Mouse (Mus musculus) heart, embryonic 14.5 days (tissue): Measurements from ENCODE around the gene Rangap1. TPM values are rescaled to one million over a fixed set of nuclear protein-coding genes. Genes with fewer than 3 reads are reported as not detected.

Source experiments
- ATAC-seq: fragments of 200-750 bp; cut with Nextera tagmentation; 2 replicates; pipeline ENCODE4 v1.8.0; 2017; ENCODE audit warnings: low read depth, moderate TSS enrichment; ENCODE audit not compliant: insufficient number of reproducible peaks, insufficient read depth, low FRiP score
- H3K27ac ChIP-seq, 2 experiments: fragments of 200-500 bp in 1 of 2; fragments of 300-500 bp in 1 of 2; sonication (generic) in 1 of 2; replicated peaks in 1 of 2; 2 replicates each; pipeline ENCODE4 v1.5.1; 2012 to 2014; ENCODE audit warnings: low read depth in 2 of 2, low read length in 2 of 2, control low read depth in 1 of 2, mild to moderate bottlenecking in 1 of 2, mixed read lengths in 1 of 2; ENCODE audit not compliant: control insufficient read depth in 1 of 2, insufficient read depth in 1 of 2
- H3K27me3 ChIP-seq: fragments of 300-500 bp; sonication (generic); 2 replicates; pipeline ENCODE4 v1.6.1; 2014; ENCODE audit warnings: mild to moderate bottlenecking, low read length, control low read depth; ENCODE audit not compliant: control insufficient read depth, insufficient read depth
- H3K36me3 ChIP-seq: fragments of 300-500 bp; sonication (generic); 2 replicates; pipeline ENCODE4 v1.6.1; 2014; ENCODE audit warnings: mild to moderate bottlenecking, control low read depth, low read length, mixed read lengths; ENCODE audit not compliant: control insufficient read depth, insufficient read depth
- H3K4me1 ChIP-seq, 2 experiments: fragments of 200-500 bp in 1 of 2; fragments of 300-500 bp in 1 of 2; sonication (generic) in 1 of 2; 2 replicates each; pipeline ENCODE4 v1.6.1; 2012 to 2014; ENCODE audit warnings: low read length in 2 of 2, control low read depth in 1 of 2, mixed read lengths in 1 of 2; ENCODE audit not compliant: control insufficient read depth in 2 of 2, insufficient read depth in 2 of 2
- H3K4me2 ChIP-seq: fragments of 300-500 bp; sonication (generic); 2 replicates; pipeline ENCODE4 v1.6.1; 2014; ENCODE audit warnings: mild to moderate bottlenecking, low read length
- H3K4me3 ChIP-seq, 2 experiments: fragments of 200-500 bp in 1 of 2; fragments of 300-500 bp in 1 of 2; sonication (generic) in 1 of 2; 2 replicates each; pipeline ENCODE4 v1.5.1; 2012 to 2014; ENCODE audit warnings: low read length in 2 of 2, mild to moderate bottlenecking in 2 of 2, control low read depth in 1 of 2, low read depth in 1 of 2, moderate library complexity in 1 of 2; ENCODE audit not compliant: control insufficient read depth in 1 of 2, insufficient read depth in 1 of 2
- H3K9ac ChIP-seq: fragments of 300-500 bp; sonication (generic); 2 replicates; pipeline ENCODE4 v1.6.1; 2014; ENCODE audit warnings: mild to moderate bottlenecking, low read length
- H3K9me3 ChIP-seq: fragments of 300-500 bp; sonication (generic); 2 replicates; pipeline ENCODE4 v1.6.1; 2016; ENCODE audit warnings: low read length, control low read depth; ENCODE audit not compliant: control insufficient read depth
- WGBS: fragments of 180-500 bp; shearing (Covaris S2); extraction: QIAGEN DNeasy Blood & Tissue Kit; methylation state at CpG from one replicate; pipeline ENCODE4 v1.1.7; 2014; 5-methylcytosine and 5-hydroxymethylcytosine counted together
- polyA plus RNA-seq: library from polyadenylated mRNA; unstranded; fragments of >200 nt; fragmentation: Nextera tagmentation; extraction: Ambion mirVana; gene quantifications from 2 replicates; pipeline ENCODE4 v1.2.1, GENCODE M21; 2014

Rangap1 gene
- polyA plus RNA-seq, 1 experiment from 2014 or later: 75.3 TPM

DNA sequence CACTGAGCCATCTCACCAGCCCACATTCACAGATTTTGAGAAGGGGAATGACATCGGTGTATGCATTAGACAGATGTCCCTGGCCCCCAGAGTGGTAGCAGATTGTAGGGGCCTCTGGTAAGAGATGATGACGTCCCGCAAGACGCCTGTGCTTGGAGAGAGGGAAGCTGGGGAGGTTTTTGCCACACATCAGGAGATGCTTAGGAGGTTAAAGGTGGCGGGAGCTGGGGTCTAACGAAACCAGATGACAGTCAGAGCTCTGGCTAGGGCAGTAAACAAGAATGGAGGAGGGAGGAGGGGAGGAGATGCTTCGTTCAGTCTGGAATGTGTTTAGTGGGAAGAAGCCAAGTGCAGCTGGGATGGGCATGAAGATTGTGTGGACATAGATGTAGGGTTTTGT lies 16.1 kb upstream of the Rangap1 start:
- Histone ChIP-seq H3K27me3 (no peaks in the 10 kb centered on the region), H3K9me3 (no peaks in the 10 kb centered on the region), H3K4me2 (no peak overlapping the region), H3K4me3 (no peak overlapping the region), H3K36me3 (0 out of 2 replicates have a peak, but pooled peaks cover 6% of the 10 kb centered on the region), H3K27ac (no peak overlapping the region), H3K4me1 (peaks cover 0 to 11% of the 10 kb centered on the region in 2 experiments; a peak in 3 of 4 replicates), H3K9ac (no peak overlapping the region)
- ATAC-seq: no peak
- 89% methylated on average over 7 of the region's 7 CpGs for WGBS

GRCm38 (mm10) chr15:81760361-81761079 lies 15.2 kb upstream of the Rangap1 start:
- H3K9ac ChIP-seq: no peak overlapping the region
- H3K36me3 ChIP-seq: peaks cover 10% of the 10 kb centered on the region; the same call in 1 of the 2 replicates
- no peaks in the 10 kb centered on the region for H3K9me3 ChIP-seq
- 84% methylated on average over 5 of the region's 5 CpGs for WGBS
- no peak overlapping the region for H3K27ac ChIP-seq
- H3K4me1 ChIP-seq: peaks cover 0 to 11% of the 10 kb centered on the region in 2 experiments; a peak in 3 of 4 replicates
- no peaks in the 10 kb centered on the region for H3K27me3 ChIP-seq
- H3K4me2 ChIP-seq: no peak overlapping the region
- ATAC-seq: no peak
- no peak overlapping the region for H3K4me3 ChIP-seq

DNA sequence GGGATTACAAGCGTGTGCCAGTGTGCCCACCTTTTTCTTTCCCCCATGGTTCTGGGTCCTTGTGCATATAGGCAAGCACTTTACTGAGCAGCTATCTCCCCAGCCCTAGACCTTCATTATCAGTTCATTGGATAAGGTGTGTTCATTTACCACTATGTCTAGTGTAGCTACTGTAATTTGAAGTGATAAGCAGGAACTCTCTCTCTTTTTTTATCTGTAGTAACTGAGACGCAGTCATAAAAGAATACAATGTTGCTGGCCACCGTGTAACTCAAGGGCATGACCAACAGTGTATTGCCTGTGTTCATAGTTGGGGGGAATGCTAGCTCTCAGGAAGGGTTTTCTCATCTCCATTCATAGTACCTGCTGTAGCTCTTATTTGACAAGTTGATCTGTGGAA lies 14.2 kb upstream of the Rangap1 start:
- Histone ChIP-seq H3K36me3 (peaks cover 16% of the 10 kb centered on the region; the same call in 1 of the 2 replicates), H3K4me1 (peaks cover 0 to 11% of the 10 kb centered on the region in 2 experiments; a peak in 3 of 4 replicates), H3K9me3 (no peaks in the 10 kb centered on the region), H3K4me2 (no peak overlapping the region), H3K27ac (no peak overlapping the region), H3K27me3 (no peaks in the 10 kb centered on the region), H3K4me3 (no peak overlapping the region), H3K9ac (no peak overlapping the region)
- WGBS: 60% methylated on average over 3 of the region's 3 CpGs
- no peak for ATAC-seq

GRCm38 (mm10) chr15:81758701-81759100 lies 13.4 kb upstream of the Rangap1 start:
- 87% methylated on average over 5 of the region's 5 CpGs for WGBS
- ATAC-seq: no peak
- H3K4me1 ChIP-seq: peaks cover 0 to 11% of the 10 kb centered on the region in 2 experiments; a peak in 2 of 4 replicates

GRCm38 (mm10) chr15:81753669-81754068 lies 8.3 kb upstream of the Rangap1 start:
- Histone ChIP-seq H3K9me3 (no peaks in the 10 kb centered on the region), H3K4me1 (peaks cover 10 to 11% of the 10 kb centered on the region in 2 experiments)

More at GRCm38 (mm10) chr15:81758701-81759100, 13.4 kb upstream of the Rangap1 start:
- Histone ChIP-seq H3K9ac (no peak overlapping the region), H3K27ac (no peak overlapping the region), H3K9me3 (no peaks in the 10 kb centered on the region), H3K36me3 (peaks cover 16% of the 10 kb centered on the region; the same call in 1 of the 2 replicates), H3K4me2 (no peak overlapping the region), H3K27me3 (no peaks in the 10 kb centered on the region), H3K4me3 (no peak overlapping the region)

GRCm38 (mm10) chr15:81749742-81750141 lies 4.4 kb upstream of the Rangap1 start:
- WGBS: 20% methylated on average over 14 of the region's 14 CpGs
- Histone ChIP-seq H3K9ac (peak overlapping the region; percentile 17; the same call in 1 of the 2 replicates), H3K4me2 (peak overlapping the region; percentile 46)

More at GRCm38 (mm10) chr15:81753669-81754068, 8.3 kb upstream of the Rangap1 start:
- Histone ChIP-seq H3K4me3 (no peak overlapping the region), H3K27me3 (no peaks in the 10 kb centered on the region), H3K27ac (no peak overlapping the region), H3K4me2 (no peak overlapping the region), H3K36me3 (peaks cover 9% of the 10 kb centered on the region; the same call in 1 of the 2 replicates), H3K9ac (no peak overlapping the region)
- 92% methylated on average over 9 of the region's 9 CpGs for WGBS
- ATAC-seq: no peak

DNA sequence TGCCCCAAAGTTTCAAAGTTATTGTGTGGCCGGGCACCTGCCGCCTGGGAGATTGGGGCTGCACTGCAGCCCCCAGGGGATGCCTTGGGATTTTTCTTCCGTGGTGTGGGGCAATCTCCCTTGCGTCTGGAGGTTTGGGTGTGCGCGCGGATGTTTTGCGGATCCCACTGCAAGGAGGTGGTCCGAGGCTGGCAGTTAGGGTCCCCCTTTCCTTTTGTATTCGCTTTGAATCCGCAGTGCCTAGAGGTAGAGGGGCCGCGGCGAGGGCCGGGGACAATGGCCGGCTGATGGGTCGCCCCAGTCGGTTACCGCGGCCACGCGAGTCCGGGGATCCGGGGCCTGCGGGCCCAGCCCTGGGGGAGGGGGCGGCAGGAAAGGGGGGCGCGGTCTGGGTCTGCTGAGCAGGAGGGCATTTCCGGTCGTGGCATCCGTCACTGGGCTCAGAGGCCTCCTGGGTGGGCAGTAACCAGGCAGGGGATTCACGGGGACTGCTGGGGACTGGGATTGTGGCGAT lies 328 bp upstream of the Rangap1 start:
- H3K4me2 ChIP-seq: peak overlapping the region; percentile 90
- peak overlapping the region; percentile 99 for H3K9ac ChIP-seq
- ATAC-seq: peak; percentile 62
- WGBS: under 1% methylated on average over 32 of the region's 33 CpGs
- H3K27ac ChIP-seq: peak overlapping the region; percentile 90 to 91
- H3K36me3 ChIP-seq: no peaks in the 10 kb centered on the region
- no peaks in the 10 kb centered on the region for H3K9me3 ChIP-seq
- H3K27me3 ChIP-seq: no peaks in the 10 kb centered on the region
- peaks cover 12 to 23% of the 10 kb centered on the region in 2 experiments for H3K4me1 ChIP-seq
- peak overlapping the region; percentile 96 to 97 for H3K4me3 ChIP-seq

More at GRCm38 (mm10) chr15:81749742-81750141, 4.4 kb upstream of the Rangap1 start:
- Histone ChIP-seq H3K36me3 (no peaks in the 10 kb centered on the region), H3K9me3 (no peaks in the 10 kb centered on the region), H3K27me3 (no peaks in the 10 kb centered on the region), H3K27ac (peak overlapping the region; percentile 41 to 79), H3K4me3 (no peak overlapping the region), H3K4me1 (peaks cover 12 to 18% of the 10 kb centered on the region in 2 experiments)
- no peak for ATAC-seq
